Mouse (Mus musculus): ENCODE results near the gene Amy2a2. TPM values are rescaled to one million over a fixed set of nuclear protein-coding genes. Genes with fewer than 3 reads are reported as not detected.

Amy2a2 gene
- polyA plus RNA-seq (2012; rRNA removed): 0.17 and 0.20 TPM in 2 replicates

GRCm38 (mm10) chr3:113356558-113356957 is at the start of gene Amy2a2:
Gene Amy2a2, minus strand, starts transcription at chr3:113356658.

DNA sequence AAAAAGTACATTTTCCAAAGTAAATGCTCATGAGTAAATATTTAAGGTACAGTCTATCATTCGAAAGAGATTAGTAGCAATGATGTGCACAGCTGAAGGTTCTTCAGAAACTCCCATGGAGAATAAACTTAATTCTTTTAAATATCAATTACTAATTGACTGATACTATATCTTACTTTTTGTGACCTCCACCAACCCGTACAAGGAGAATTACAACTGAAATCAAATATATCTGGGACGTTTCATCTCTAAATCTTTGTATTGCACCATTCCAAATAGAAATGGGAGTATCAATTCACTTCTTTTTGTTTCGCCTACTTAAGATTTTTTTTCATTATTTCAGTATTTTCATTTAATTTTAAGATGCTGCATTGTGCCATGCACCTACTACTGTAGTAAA is 32.5 kb downstream of the Amy2a2 start, which contains the start of gene Amy2a3:
Amy2a3 (minus strand) TSS at position 101 of the 400 bp plus-strand sequence.

Other genes starting within 250 kb of the Amy2a2 start
- gene Amy2a5, start 97.8 kb downstream of the Amy2a2 start, polyA plus RNA-seq (2012; rRNA removed): not detected in 2 replicates
- gene Amy2a4, start 65.2 kb downstream of the Amy2a2 start, polyA plus RNA-seq (2012; rRNA removed): 0.17 and 0.20 TPM in 2 replicates
- gene Amy2a3, start 32.6 kb downstream of the Amy2a2 start, polyA plus RNA-seq (2012; rRNA removed): 0.17 and 0.20 TPM in 2 replicates
- 0.08 and 0.23 TPM in 2 replicates for gene Amy2a1, start 175.8 kb upstream of the Amy2a2 start, polyA plus RNA-seq (2012; rRNA removed)